8 mouse cellular contexts compared by ENCODE assay signal in the genomic region with DNA sequence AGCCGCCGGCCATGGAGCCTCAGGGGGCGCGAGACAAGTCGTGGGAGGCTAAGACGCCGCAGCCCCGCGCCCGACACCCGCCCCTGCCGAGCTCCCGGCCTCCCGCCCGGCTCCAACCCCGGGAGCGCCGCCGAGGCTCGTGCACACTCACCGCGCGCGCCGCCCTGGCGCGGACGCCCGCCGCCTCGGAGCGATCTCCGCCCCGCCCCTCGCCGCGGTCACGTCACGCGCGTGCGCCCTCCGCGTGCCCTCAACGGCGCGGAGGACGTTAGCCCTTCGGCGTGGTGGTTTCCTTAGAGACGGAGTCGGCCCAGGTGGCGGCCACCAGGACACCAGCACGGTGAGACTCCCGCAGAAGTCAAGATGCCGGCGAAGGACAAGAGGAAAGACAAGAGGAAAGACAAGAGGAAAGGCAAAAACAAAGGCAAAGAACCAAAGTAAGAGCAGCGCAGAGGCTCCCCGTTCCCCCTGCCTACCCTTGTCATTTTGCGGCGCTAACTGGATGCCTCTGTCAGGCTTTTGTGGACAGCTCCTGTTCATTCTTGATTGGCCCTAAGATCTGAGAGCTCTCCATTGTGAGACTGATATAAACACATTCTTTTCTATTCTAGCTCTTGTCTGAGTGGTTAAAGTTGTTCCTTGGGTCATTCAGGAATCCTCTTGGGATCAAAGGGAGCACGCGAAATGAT. TPM values are rescaled to one million over a fixed set of nuclear protein-coding genes. Genes with fewer than 3 reads are reported as not detected.
DNase-seq lines count a peak whose midpoint lies in the region; ATAC-seq and TF ChIP-seq lines count a peak whose summit lies in the region.

A gene (minus strand): TSS at position 211 of the 689 bp plus-strand sequence.
A gene (plus strand): TSS at position 253 of the 689 bp plus-strand sequence.

- no peaks in the 10 kb centered on the region for H3K27me3 ChIP-seq in heart, embryonic 12.5 days (replicated peaks)
- no peaks in the 10 kb centered on the region for H3K27me3 ChIP-seq in kidney, postnatal 0 days (ENCODE audit: insufficient read depth, low read length)
- peaks cover 4% of the 10 kb centered on the region; the same call in 1 of the 2 replicates for H3K27me3 ChIP-seq in liver, embryonic 11.5 days (replicated peaks; ENCODE audit: control insufficient read depth, insufficient read depth, low read length)
- H3K27me3 ChIP-seq in stomach, embryonic 14.5 days (ENCODE audit: control insufficient read depth, insufficient read depth, low read length) = no peaks in the 10 kb centered on the region

- 2% methylated on average over 53 of the region's 63 CpGs for WGBS in heart, embryonic 12.5 days
- WGBS in kidney, postnatal 0 days = 1% methylated on average over 57 of the region's 63 CpGs
- 3% methylated on average over 53 of the region's 63 CpGs for WGBS in liver, embryonic 11.5 days
- WGBS in stomach, embryonic 14.5 days = 2% methylated on average over 63 of the region's 63 CpGs

- peak within 1 kb of the TSS; percentile 93 for H3K4me2 ChIP-seq in heart, embryonic 12.5 days
- peak within 1 kb of the TSS; percentile 84 for H3K4me2 ChIP-seq in kidney, postnatal 0 days (ENCODE audit: low read length)
- peak within 1 kb of the TSS; percentile 84 for H3K4me2 ChIP-seq in liver, embryonic 11.5 days
- H3K4me2 ChIP-seq in stomach, embryonic 14.5 days (replicated peaks; ENCODE audit: low read depth, low read length) = peak within 1 kb of the TSS; percentile 94

- DNase-seq in B cell, adult 2 months = peak; percentile 93
- peak; percentile 95 for DNase-seq in brain, adult 2 months (ENCODE audit: low read depth, low spot score)
- peak; percentile 86 for DNase-seq in kidney, postnatal 0 days (ENCODE audit: low spot score)
- peak; percentile 85 for DNase-seq in liver, embryonic 11.5 days (ENCODE audit: low spot score)
- DNase-seq in naive thymus-derived CD4-positive, alpha-beta T cell, adult 2 months (ENCODE audit: low read depth) = peak; percentile 92

- H3K27ac ChIP-seq in heart, embryonic 12.5 days (ENCODE audit: poor library complexity, severe bottlenecking) = peak within 1 kb of the TSS; percentile 82
- H3K27ac ChIP-seq in kidney, postnatal 0 days = peak within 1 kb of the TSS; percentile 88
- H3K27ac ChIP-seq in liver, embryonic 11.5 days (ENCODE audit: low read depth, low read length) = peak within 1 kb of the TSS; percentile 33; the same call in 1 of the 2 replicates
- H3K27ac ChIP-seq in stomach, embryonic 14.5 days (ENCODE audit: low read length) = peak within 1 kb of the TSS; percentile 77

- H3K36me3 ChIP-seq in heart, embryonic 12.5 days = no peaks in the 10 kb centered on the region
- no peaks in the 10 kb centered on the region for H3K36me3 ChIP-seq in kidney, postnatal 0 days (ENCODE audit: insufficient read depth, low read length)
- H3K36me3 ChIP-seq in liver, embryonic 11.5 days (ENCODE audit: control insufficient read depth, insufficient read depth, low read length) = no peaks in the 10 kb centered on the region
- H3K36me3 ChIP-seq in stomach, embryonic 14.5 days (ENCODE audit: control insufficient read depth, insufficient read depth, low read length) = no peaks in the 10 kb centered on the region

- no peak for TF ChIP-seq CTCF in kidney, postnatal 0 days (IDR thresholded peaks at IDR 0.05; ENCODE audit: low read depth)

- H3K9me3 ChIP-seq in heart, embryonic 12.5 days (replicated peaks) = no peaks in the 10 kb centered on the region
- no peaks in the 10 kb centered on the region for H3K9me3 ChIP-seq in kidney, postnatal 0 days (replicated peaks; ENCODE audit: low read length)
- H3K9me3 ChIP-seq in liver, embryonic 11.5 days (ENCODE audit: control insufficient read depth, low read length) = no peaks in the 10 kb centered on the region
- H3K9me3 ChIP-seq in stomach, embryonic 14.5 days (ENCODE audit: control insufficient read depth, low read depth, low read length) = no peaks in the 10 kb centered on the region

- peak; percentile 92 for ATAC-seq in erythroblast, adult 5-6 weeks (replicated peaks; ENCODE audit: low FRiP score, poor library complexity, severe bottlenecking)
- peak; percentile 94 for ATAC-seq in heart, embryonic 12.5 days (ENCODE audit: insufficient number of reproducible peaks, low FRiP score)
- ATAC-seq in kidney, postnatal 0 days (replicated peaks; ENCODE audit: low FRiP score, low read depth) = peak; percentile 92
- peak; percentile 94 for ATAC-seq in liver, embryonic 11.5 days (replicated peaks; ENCODE audit: low FRiP score)
- peak; percentile 91 for ATAC-seq in stomach, embryonic 14.5 days (ENCODE audit: insufficient number of reproducible peaks, insufficient read depth, low FRiP score, low read depth)

- peak within 1 kb of the TSS; percentile 87 for H3K9ac ChIP-seq in heart, embryonic 12.5 days
- H3K9ac ChIP-seq in kidney, postnatal 0 days (ENCODE audit: low read depth, low read length) = peak within 1 kb of the TSS; percentile 86
- H3K9ac ChIP-seq in liver, embryonic 11.5 days (ENCODE audit: low read depth, low read length) = peak within 1 kb of the TSS; percentile 77
- H3K9ac ChIP-seq in stomach, embryonic 14.5 days (replicated peaks; ENCODE audit: low read depth, low read length) = peak within 1 kb of the TSS; percentile 60

- H3K4me1 ChIP-seq in heart, embryonic 12.5 days (replicated peaks) = peaks cover 8% of the 10 kb centered on the region
- H3K4me1 ChIP-seq in kidney, postnatal 0 days (replicated peaks; ENCODE audit: insufficient read depth, low read length) = 0 out of 2 replicates have a peak, but pooled peaks cover 6% of the 10 kb centered on the region
- peaks cover 7% of the 10 kb centered on the region for H3K4me1 ChIP-seq in liver, embryonic 11.5 days (replicated peaks; ENCODE audit: control insufficient read depth, insufficient read depth, low read length)
- H3K4me1 ChIP-seq in stomach, embryonic 14.5 days (ENCODE audit: control insufficient read depth, insufficient read depth, low read length) = peaks cover 8% of the 10 kb centered on the region; the same call in 1 of the 2 replicates

- peak within 1 kb of the TSS; percentile 78 for H3K4me3 ChIP-seq in heart, embryonic 12.5 days
- H3K4me3 ChIP-seq in kidney, postnatal 0 days (replicated peaks; ENCODE audit: low read depth, low read length) = peak within 1 kb of the TSS; percentile 78
- H3K4me3 ChIP-seq in liver, embryonic 11.5 days (ENCODE audit: low read depth, low read length) = peak within 1 kb of the TSS; percentile 77
- peak within 1 kb of the TSS; percentile 60 for H3K4me3 ChIP-seq in stomach, embryonic 14.5 days (ENCODE audit: low read depth, low read length)

RNA-seq across cellular contexts. Expression of the first gene that starts in this region (rescaled TPM):
- 5.0 and 5.2 TPM in 2 replicates for total RNA-seq in erythroblast, adult 5-6 weeks (2015; ENCODE audit: low replicate concordance)
- total RNA-seq in erythroblast, adult 5-6 weeks (2017; ENCODE audit: low replicate concordance) = 4.9 and 6.3 TPM in 2 replicates
- 32.6 and 33.5 TPM in 2 replicates for polyA plus RNA-seq in heart, embryonic 12.5 days (2016; fragmentation: Nextera tagmentation; extraction: Ambion mirVana)
- polyA plus RNA-seq in kidney, postnatal 0 days (2015; fragmentation: Nextera tagmentation; extraction: Ambion mirVana) = 85.5 and 99.1 TPM in 2 replicates
- polyA plus RNA-seq in liver, embryonic 11.5 days (2014; fragmentation: Nextera tagmentation; extraction: Ambion mirVana) = 14.0 and 14.1 TPM in 2 replicates
- polyA plus RNA-seq in stomach, embryonic 14.5 days (2014; fragmentation: Nextera tagmentation; extraction: Ambion mirVana) = 15.0 and 15.8 TPM in 2 replicates

RNA-seq across cellular contexts. Expression of the second gene that starts in this region (rescaled TPM):
- not detected in 2 replicates for total RNA-seq in erythroblast, adult 5-6 weeks (2015; ENCODE audit: low replicate concordance)
- 0.26 and 0.84 TPM in 2 replicates for total RNA-seq in erythroblast, adult 5-6 weeks (2017; ENCODE audit: low replicate concordance)
- polyA plus RNA-seq in heart, embryonic 12.5 days (2016; fragmentation: Nextera tagmentation; extraction: Ambion mirVana) = 1.4 and 1.5 TPM in 2 replicates
- 1.3 and 1.4 TPM in 2 replicates for polyA plus RNA-seq in kidney, postnatal 0 days (2015; fragmentation: Nextera tagmentation; extraction: Ambion mirVana)
- 1.0 TPM in 2 replicates for polyA plus RNA-seq in liver, embryonic 11.5 days (2014; fragmentation: Nextera tagmentation; extraction: Ambion mirVana)
- polyA plus RNA-seq in stomach, embryonic 14.5 days (2014; fragmentation: Nextera tagmentation; extraction: Ambion mirVana) = 1.00 and 1.5 TPM in 2 replicates

Comparison
In these comparisons a context has a peak if more than half of its experiments do, and no peak if none do; other contexts are left out.
1. Peak in every context shown above with its lines: DNase-seq, ATAC-seq, H3K4me3 ChIP-seq and H3K27ac ChIP-seq.
2. H3K27ac ChIP-seq: peak in every context shown above with its lines; median percentile 88 in kidney, postnatal 0 days; 82 in heart, embryonic 12.5 days; 77 in stomach, embryonic 14.5 days; 33 in liver, embryonic 11.5 days.